Mouse (Mus musculus): Measurements from ENCODE around the gene Fam178b. TPM values are rescaled to one million over a fixed set of nuclear protein-coding genes. Genes with fewer than 3 reads are reported as not detected.

Fam178b gene
- polyA plus RNA-seq, 1 experiment = 0.08 TPM

GRCm38 (mm10) chr1:36530962-36531361 lies 152.0 kb downstream of the Fam178b start:
- Histone ChIP-seq H3K27me3 (ENCODE audit: control insufficient read depth, insufficient read depth, insufficient read length) (no peaks in the 10 kb centered on the region), H3K36me3 (ENCODE audit: control insufficient read depth, insufficient read depth) (peaks cover under 1% of the 10 kb centered on the region), H3ac (ENCODE audit: control insufficient read depth, insufficient read length, low read depth) (no peak overlapping the region), H3K79me2 (ENCODE audit: control insufficient read depth, insufficient read depth) (no peaks in the 10 kb centered on the region), H3K79me3 (ENCODE audit: low read depth) (no peaks in the 10 kb centered on the region), H3K4me3 (ENCODE audit: insufficient read depth, poor library complexity, severe bottlenecking) (no peak overlapping the region)
- TF ChIP-seq MAX (IDR thresholded peaks at IDR 0.05) (no peak), USF1 (IDR thresholded peaks at IDR 0.05; ENCODE audit: low read depth) (no peak), MYOG (IDR thresholded peaks at IDR 0.05; ENCODE audit: control insufficient read depth, extremely low read depth, insufficient read length) (no peak), CTCF (IDR thresholded peaks at IDR 0.05; ENCODE audit: control insufficient read depth, insufficient read depth, insufficient read length) (no peak), MYOD1 (IDR thresholded peaks at IDR 0.05; ENCODE audit: control insufficient read depth, insufficient read length, low read depth) (no peak), CEBPB (IDR thresholded peaks at IDR 0.05; ENCODE audit: low read depth) (no peak), FOSL1 (IDR thresholded peaks at IDR 0.05; ENCODE audit: insufficient read depth, low read length, poor library complexity, severe bottlenecking) (no peak)

DNA sequence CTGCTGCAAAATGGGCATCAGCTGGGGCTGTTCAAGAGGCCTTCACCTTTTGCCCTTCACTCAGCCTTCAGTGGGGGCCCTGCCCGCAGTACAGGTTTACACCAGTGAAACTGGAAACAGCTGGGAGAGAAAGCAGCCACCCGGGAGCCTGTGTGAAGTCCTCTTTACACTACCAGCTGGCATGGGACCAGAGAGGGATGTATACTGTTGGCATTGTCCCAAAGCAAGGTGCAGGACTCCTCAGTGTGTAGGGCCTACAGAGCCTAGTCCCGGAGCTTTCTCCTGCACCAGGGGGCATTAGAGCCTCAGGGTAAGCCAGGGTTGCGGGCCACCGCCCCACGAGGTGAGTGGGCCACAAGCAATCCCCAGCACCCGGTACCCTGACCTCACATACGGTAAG lies 152.5 kb downstream of the Fam178b start:
- H3K36me3 ChIP-seq (ENCODE audit: control insufficient read depth, insufficient read depth) = peaks cover 4% of the 10 kb centered on the region
- H3K79me2 ChIP-seq (ENCODE audit: control insufficient read depth, insufficient read depth) = no peaks in the 10 kb centered on the region
- no peak overlapping the region for H3ac ChIP-seq (ENCODE audit: control insufficient read depth, insufficient read length, low read depth)
- H3K79me3 ChIP-seq (ENCODE audit: low read depth) = no peaks in the 10 kb centered on the region
- no peak overlapping the region for H3K4me3 ChIP-seq (ENCODE audit: insufficient read depth, poor library complexity, severe bottlenecking)
- TF ChIP-seq MAX (IDR thresholded peaks at IDR 0.05) (no peak), MYOD1 (IDR thresholded peaks at IDR 0.05; ENCODE audit: control insufficient read depth, insufficient read length, low read depth) (no peak), MYOG (IDR thresholded peaks at IDR 0.05; ENCODE audit: control insufficient read depth, extremely low read depth, insufficient read length) (no peak), FOSL1 (IDR thresholded peaks at IDR 0.05; ENCODE audit: insufficient read depth, low read length, poor library complexity, severe bottlenecking) (no peak), CEBPB (IDR thresholded peaks at IDR 0.05; ENCODE audit: low read depth) (no peak), CTCF (IDR thresholded peaks at IDR 0.05; ENCODE audit: control insufficient read depth, insufficient read depth, insufficient read length) (no peak), USF1 (IDR thresholded peaks at IDR 0.05; ENCODE audit: low read depth) (no peak)
- H3K27me3 ChIP-seq (ENCODE audit: control insufficient read depth, insufficient read depth, insufficient read length) = no peaks in the 10 kb centered on the region

- no peak for TF ChIP-seq CTCF (IDR thresholded peaks at IDR 0.05; ENCODE audit: control insufficient read depth, insufficient read depth, insufficient read length)
- H3K79me2 ChIP-seq (ENCODE audit: control insufficient read depth, insufficient read depth) = no peaks in the 10 kb centered on the region
These were observed 153.1 kb downstream of the Fam178b start for GRCm38 (mm10) chr1:36529875-36530274.

GRCm38 (mm10) chr1:36529274-36529673 lies 153.7 kb downstream of the Fam178b start:
- Histone ChIP-seq H3K36me3 (ENCODE audit: control insufficient read depth, insufficient read depth) (peaks cover 4% of the 10 kb centered on the region), H3K27me3 (ENCODE audit: control insufficient read depth, insufficient read depth, insufficient read length) (no peaks in the 10 kb centered on the region), H3K4me3 (ENCODE audit: insufficient read depth, poor library complexity, severe bottlenecking) (no peak overlapping the region), H3ac (ENCODE audit: control insufficient read depth, insufficient read length, low read depth) (no peak overlapping the region), H3K79me3 (ENCODE audit: low read depth) (no peaks in the 10 kb centered on the region), H3K79me2 (ENCODE audit: control insufficient read depth, insufficient read depth) (no peaks in the 10 kb centered on the region)
- TF ChIP-seq USF1 (IDR thresholded peaks at IDR 0.05; ENCODE audit: low read depth) (no peak), MAX (IDR thresholded peaks at IDR 0.05) (no peak), MYOG (IDR thresholded peaks at IDR 0.05; ENCODE audit: control insufficient read depth, extremely low read depth, insufficient read length) (no peak), MYOD1 (IDR thresholded peaks at IDR 0.05; ENCODE audit: control insufficient read depth, insufficient read length, low read depth) (no peak), FOSL1 (IDR thresholded peaks at IDR 0.05; ENCODE audit: insufficient read depth, low read length, poor library complexity, severe bottlenecking) (no peak), CTCF (IDR thresholded peaks at IDR 0.05; ENCODE audit: control insufficient read depth, insufficient read depth, insufficient read length) (no peak), CEBPB (IDR thresholded peaks at IDR 0.05; ENCODE audit: low read depth) (no peak)

More at GRCm38 (mm10) chr1:36529875-36530274, 153.1 kb downstream of the Fam178b start:
- Histone ChIP-seq H3K36me3 (ENCODE audit: control insufficient read depth, insufficient read depth) (peaks cover 4% of the 10 kb centered on the region), H3K79me3 (ENCODE audit: low read depth) (no peaks in the 10 kb centered on the region), H3ac (ENCODE audit: control insufficient read depth, insufficient read length, low read depth) (no peak overlapping the region), H3K27me3 (ENCODE audit: control insufficient read depth, insufficient read depth, insufficient read length) (no peaks in the 10 kb centered on the region), H3K4me3 (ENCODE audit: insufficient read depth, poor library complexity, severe bottlenecking) (no peak overlapping the region)

DNA sequence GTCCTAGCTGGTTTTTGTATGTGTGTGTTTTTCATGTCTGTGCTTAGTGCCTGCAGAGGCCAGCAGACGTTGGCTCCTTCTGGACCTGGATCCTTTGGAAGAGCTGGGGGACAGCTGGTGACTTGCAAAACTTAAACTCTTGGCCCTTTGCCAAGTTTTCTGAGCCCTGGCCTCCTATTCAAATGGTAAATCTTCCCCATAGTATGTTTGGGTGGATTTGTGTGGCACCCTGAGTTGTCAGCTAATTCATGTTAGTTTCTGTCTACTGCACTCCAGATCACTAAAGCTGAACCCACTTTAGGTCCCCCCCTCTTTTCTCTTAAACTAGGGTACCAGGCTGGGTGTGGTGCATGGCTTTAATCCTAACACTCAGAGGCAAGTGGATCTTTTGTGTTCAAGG lies 154.6 kb downstream of the Fam178b start:
- Histone ChIP-seq H3K79me3 (ENCODE audit: low read depth) (no peaks in the 10 kb centered on the region), H3K27me3 (ENCODE audit: control insufficient read depth, insufficient read depth, insufficient read length) (no peaks in the 10 kb centered on the region), H3K36me3 (ENCODE audit: control insufficient read depth, insufficient read depth) (peaks cover 11% of the 10 kb centered on the region), H3K79me2 (ENCODE audit: control insufficient read depth, insufficient read depth) (no peaks in the 10 kb centered on the region), H3ac (ENCODE audit: control insufficient read depth, insufficient read length, low read depth) (no peak overlapping the region), H3K4me3 (ENCODE audit: insufficient read depth, poor library complexity, severe bottlenecking) (no peak overlapping the region)
- no peak for TF ChIP-seq MYOD1 (IDR thresholded peaks at IDR 0.05; ENCODE audit: control insufficient read depth, insufficient read length, low read depth)
- TF ChIP-seq CTCF (IDR thresholded peaks at IDR 0.05; ENCODE audit: control insufficient read depth, insufficient read depth, insufficient read length) = no peak
- no peak for TF ChIP-seq MYOG (IDR thresholded peaks at IDR 0.05; ENCODE audit: control insufficient read depth, extremely low read depth, insufficient read length)
- TF ChIP-seq CEBPB (IDR thresholded peaks at IDR 0.05; ENCODE audit: low read depth) = no peak
- no peak for TF ChIP-seq FOSL1 (IDR thresholded peaks at IDR 0.05; ENCODE audit: insufficient read depth, low read length, poor library complexity, severe bottlenecking)
- TF ChIP-seq MAX (IDR thresholded peaks at IDR 0.05) = no peak
- TF ChIP-seq USF1 (IDR thresholded peaks at IDR 0.05; ENCODE audit: low read depth) = no peak

DNA sequence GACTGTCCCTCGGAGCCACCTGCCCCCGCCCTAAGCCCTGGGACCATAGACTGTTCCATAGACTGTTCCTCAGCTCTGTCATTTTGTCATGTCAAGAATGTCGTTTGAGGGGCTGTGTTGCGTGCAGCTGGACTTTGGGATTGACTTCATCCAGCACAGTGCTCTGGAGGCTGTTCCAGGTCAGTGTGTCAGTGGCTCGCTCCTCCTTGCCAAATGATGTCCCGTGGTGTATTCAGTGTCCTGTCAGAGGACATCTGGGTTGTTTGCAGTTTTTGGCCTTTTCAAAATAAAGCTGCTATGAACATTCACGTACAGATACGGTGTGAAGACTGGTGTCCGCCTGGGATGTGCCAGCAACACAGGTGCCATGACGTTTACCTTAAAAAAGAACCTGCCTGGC lies 156.1 kb downstream of the Fam178b start:
- H3K79me2 ChIP-seq (ENCODE audit: control insufficient read depth, insufficient read depth) = no peaks in the 10 kb centered on the region
- H3K36me3 ChIP-seq (ENCODE audit: control insufficient read depth, insufficient read depth) = peaks cover 19% of the 10 kb centered on the region
- no peak for TF ChIP-seq MAX (IDR thresholded peaks at IDR 0.05)
- TF ChIP-seq MYOG (IDR thresholded peaks at IDR 0.05; ENCODE audit: control insufficient read depth, extremely low read depth, insufficient read length) = no peak
- no peak for TF ChIP-seq FOSL1 (IDR thresholded peaks at IDR 0.05; ENCODE audit: insufficient read depth, low read length, poor library complexity, severe bottlenecking)
- no peak for TF ChIP-seq CTCF (IDR thresholded peaks at IDR 0.05; ENCODE audit: control insufficient read depth, insufficient read depth, insufficient read length)
- TF ChIP-seq USF1 (IDR thresholded peaks at IDR 0.05; ENCODE audit: low read depth) = no peak
- no peak for TF ChIP-seq MYOD1 (IDR thresholded peaks at IDR 0.05; ENCODE audit: control insufficient read depth, insufficient read length, low read depth)
- no peak for TF ChIP-seq CEBPB (IDR thresholded peaks at IDR 0.05; ENCODE audit: low read depth)
- no peak overlapping the region for H3K4me3 ChIP-seq (ENCODE audit: insufficient read depth, poor library complexity, severe bottlenecking)
- no peaks in the 10 kb centered on the region for H3K79me3 ChIP-seq (ENCODE audit: low read depth)
- H3ac ChIP-seq (ENCODE audit: control insufficient read depth, insufficient read length, low read depth) = no peak overlapping the region
- H3K27me3 ChIP-seq (ENCODE audit: control insufficient read depth, insufficient read depth, insufficient read length) = no peaks in the 10 kb centered on the region

All from C2C12 (cell line).